Mouse (Mus musculus) thymus, postnatal 36 days (tissue): ENCODE data around the gene Slc5a5.
"Not testable (repeated sequence)": the region's sequence is repeated elsewhere in the genome, so short reads cannot be mapped to it uniquely, and the experiment has no call there.

Source experiments
- DNase-seq, 2 experiments: peaks; one replicate each; pipeline ENCODE4 v3.0.0; 2022; ENCODE audit warnings: mixed read lengths in 2 of 2

The Slc5a5 gene

GRCm38 (mm10) chr8:70902211-70902610 is 9.7 kb upstream of the Slc5a5 start:
- no peak for DNase-seq

- no peak for DNase-seq
Observed at GRCm38 (mm10) chr8:70900872-70901387, 8.4 kb upstream of the Slc5a5 start.

GRCm38 (mm10) chr8:70899226-70899625 is 6.7 kb upstream of the Slc5a5 start:
- no peak for DNase-seq

- DNase-seq, result no peak
Observed at GRCm38 (mm10) chr8:70898661-70899198, 6.2 kb upstream of the Slc5a5 start.

GRCm38 (mm10) chr8:70897681-70898413 is 5.3 kb upstream of the Slc5a5 start:
- DNase-seq, result peak; percentile 83 to 86

GRCm38 (mm10) chr8:70897021-70897680 is 4.6 kb upstream of the Slc5a5 start, which contains the start of gene Rpl18a:
Rpl18a (minus strand) TSS chr8:70897412.
- DNase-seq, result peak; percentile 90 to 95

GRCm38 (mm10) chr8:70896316-70897020 is 3.9 kb upstream of the Slc5a5 start:
- DNase-seq, result no peak

- DNase-seq, result not testable (repeated sequence)
Observed at GRCm38 (mm10) chr8:70895571-70896259, 3.2 kb upstream of the Slc5a5 start.

- DNase-seq, result peak in 1 of 2 experiments; percentile 3
Observed at GRCm38 (mm10) chr8:70894771-70895545, 2.4 kb upstream of the Slc5a5 start.

GRCm38 (mm10) chr8:70894385-70894720 is 1.8 kb upstream of the Slc5a5 start:
- no peak for DNase-seq

- DNase-seq, result peak; percentile 73 to 76
Observed at GRCm38 (mm10) chr8:70893656-70894384, 1.3 kb upstream of the Slc5a5 start.

GRCm38 (mm10) chr8:70892896-70893655 is 519 bp upstream of the Slc5a5 start:
- no peak for DNase-seq

GRCm38 (mm10) chr8:70891356-70891755 is 1.2 kb downstream of the Slc5a5 start:
- peak in 1 of 2 experiments; percentile 49 for DNase-seq

- DNase-seq, result no peak
Observed at GRCm38 (mm10) chr8:70890656-70891055, 1.9 kb downstream of the Slc5a5 start.

- peak; percentile 26 to 46 for DNase-seq
Observed at GRCm38 (mm10) chr8:70887669-70888068, 4.9 kb downstream of the Slc5a5 start.

- no peak for DNase-seq
Observed at GRCm38 (mm10) chr8:70885612-70886011, 6.9 kb downstream of the Slc5a5 start.

- no peak for DNase-seq
Observed at GRCm38 (mm10) chr8:70884683-70885082, 7.9 kb downstream of the Slc5a5 start.

- DNase-seq, result no peak
Observed at GRCm38 (mm10) chr8:70884186-70884585, 8.4 kb downstream of the Slc5a5 start.

GRCm38 (mm10) chr8:70880546-70880945 is 12.0 kb downstream of the Slc5a5 start:
- DNase-seq, result no peak

GRCm38 (mm10) chr8:70880126-70880525 is 12.4 kb downstream of the Slc5a5 start:
- DNase-seq, result no peak
